ENCODE assay signal across 16 mouse cellular contexts in the genomic region with DNA sequence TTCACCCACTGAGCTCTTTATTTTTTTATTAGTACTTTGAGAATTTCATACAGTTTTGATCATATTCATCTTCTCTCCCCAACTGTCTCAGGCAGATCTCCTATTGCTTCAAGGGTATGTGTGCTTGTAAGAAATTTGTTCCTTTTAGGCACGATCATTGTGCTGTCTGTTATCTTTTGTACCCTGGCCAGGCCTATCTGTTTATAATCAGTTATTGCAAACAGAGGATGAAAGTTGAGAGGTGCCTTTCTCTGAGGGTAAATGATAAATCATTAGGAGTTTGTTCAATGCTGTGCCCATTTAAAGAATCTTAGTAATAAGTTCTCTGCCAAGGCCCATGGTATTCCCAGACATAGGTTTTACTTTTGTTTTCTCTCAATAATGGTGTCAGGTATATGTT.
"Had no signal": no experiment of that assay in that cellular context is flagged by ENCODE, and none has a peak within 500 bp of the region (broad histone marks: within the 10 kb centered on the region; RNA-seq: fewer than 3 reads in every experiment).

No protein-coding gene starts in this region.

- H3K4me1 ChIP-seq: neural tube, embryonic 13.5 days; neural tube, embryonic 15.5 days; stomach, embryonic 15.5 days had no signal

- H3K27ac ChIP-seq: neural tube, embryonic 13.5 days; neural tube, embryonic 15.5 days; stomach, embryonic 15.5 days; stomach, postnatal 0 days had no signal

- H3K4me2 ChIP-seq: neural tube, embryonic 13.5 days; neural tube, embryonic 15.5 days; stomach, embryonic 15.5 days had no signal

- H3K4me3 ChIP-seq: neural tube, embryonic 13.5 days; neural tube, embryonic 15.5 days; stomach, embryonic 15.5 days had no signal

- H3K9ac ChIP-seq: neural tube, embryonic 13.5 days; neural tube, embryonic 15.5 days; stomach, embryonic 15.5 days had no signal

- H3K27me3 ChIP-seq: neural tube, embryonic 13.5 days; neural tube, embryonic 15.5 days; stomach, embryonic 15.5 days had no signal

- H3K36me3 ChIP-seq: neural tube, embryonic 13.5 days; neural tube, embryonic 15.5 days; stomach, embryonic 15.5 days had no signal

- DNase-seq: retina, postnatal 1 day; right cerebral cortex, adult 18-20 months; right cerebral cortex, postnatal 14 days; right cerebral cortex, postnatal 25 days; right cerebral cortex, postnatal 4 days; spleen, adult 18-20 months; thymus, adult 18-20 months; thymus, adult 2 months; thymus, postnatal 14 days; thymus, postnatal 25 days; thymus, postnatal 36 days; thymus, postnatal 4 days had no signal

- H3K9me3 ChIP-seq: neural tube, embryonic 13.5 days; neural tube, embryonic 15.5 days; stomach, embryonic 15.5 days had no signal
